Mouse (Mus musculus): Measurements from ENCODE around the gene Ptn. TPM values are rescaled to one million over a fixed set of nuclear protein-coding genes. Genes with fewer than 3 reads are reported as not detected.

Ptn gene
- polyA plus RNA-seq (2016; fragmentation: Nextera tagmentation; extraction: Ambion mirVana) = 282 and 283 TPM in 2 replicates

DNA sequence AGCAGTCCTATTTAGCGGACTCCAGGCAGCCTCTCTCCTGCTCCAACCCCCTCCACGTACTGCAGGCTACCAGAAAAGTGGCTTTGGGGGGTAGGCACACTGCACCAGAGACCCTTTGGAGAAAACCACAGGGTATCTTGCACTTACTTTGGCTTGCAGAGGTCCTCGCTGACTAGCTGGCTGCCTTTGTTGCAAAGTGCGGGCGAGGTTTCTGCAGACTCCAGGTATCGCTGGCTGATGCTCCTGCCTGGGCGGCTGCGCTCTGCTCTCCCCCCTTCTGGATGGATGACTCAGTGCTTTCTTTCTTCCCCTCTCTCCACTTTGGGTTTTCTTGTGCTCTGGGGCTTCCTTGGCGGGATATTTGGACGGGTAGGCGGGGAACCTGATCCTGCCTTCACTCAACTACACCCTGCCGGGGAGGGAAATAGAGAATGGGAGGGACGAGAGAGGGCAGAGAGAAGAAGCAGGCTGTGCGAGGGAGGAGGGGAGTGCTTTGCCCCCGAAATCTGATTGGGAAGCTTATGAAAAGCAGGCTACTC, at the start of gene Ptn:
Ptn (minus strand) TSS at position 474 of the 539 bp plus-strand sequence.
- Histone ChIP-seq H3K36me3 (peaks cover 6% of the 10 kb centered on the region; the same call in 1 of the 2 replicates), H3K27ac (ENCODE audit: poor library complexity, severe bottlenecking) (peak within 1 kb of the TSS; percentile 81), H3K27me3 (replicated peaks) (no peaks in the 10 kb centered on the region), H3K4me2 (peak within 1 kb of the TSS; percentile 86), H3K4me3 (peak within 1 kb of the TSS; percentile 64), H3K4me1 (replicated peaks) (peaks cover 23% of the 10 kb centered on the region), H3K9me3 (replicated peaks) (no peaks in the 10 kb centered on the region), H3K9ac (peak within 1 kb of the TSS; percentile 82)
- ATAC-seq (ENCODE audit: insufficient number of reproducible peaks, low FRiP score) = peak; percentile 57
- WGBS = 1% methylated on average over 15 of the region's 15 CpGs

DNA sequence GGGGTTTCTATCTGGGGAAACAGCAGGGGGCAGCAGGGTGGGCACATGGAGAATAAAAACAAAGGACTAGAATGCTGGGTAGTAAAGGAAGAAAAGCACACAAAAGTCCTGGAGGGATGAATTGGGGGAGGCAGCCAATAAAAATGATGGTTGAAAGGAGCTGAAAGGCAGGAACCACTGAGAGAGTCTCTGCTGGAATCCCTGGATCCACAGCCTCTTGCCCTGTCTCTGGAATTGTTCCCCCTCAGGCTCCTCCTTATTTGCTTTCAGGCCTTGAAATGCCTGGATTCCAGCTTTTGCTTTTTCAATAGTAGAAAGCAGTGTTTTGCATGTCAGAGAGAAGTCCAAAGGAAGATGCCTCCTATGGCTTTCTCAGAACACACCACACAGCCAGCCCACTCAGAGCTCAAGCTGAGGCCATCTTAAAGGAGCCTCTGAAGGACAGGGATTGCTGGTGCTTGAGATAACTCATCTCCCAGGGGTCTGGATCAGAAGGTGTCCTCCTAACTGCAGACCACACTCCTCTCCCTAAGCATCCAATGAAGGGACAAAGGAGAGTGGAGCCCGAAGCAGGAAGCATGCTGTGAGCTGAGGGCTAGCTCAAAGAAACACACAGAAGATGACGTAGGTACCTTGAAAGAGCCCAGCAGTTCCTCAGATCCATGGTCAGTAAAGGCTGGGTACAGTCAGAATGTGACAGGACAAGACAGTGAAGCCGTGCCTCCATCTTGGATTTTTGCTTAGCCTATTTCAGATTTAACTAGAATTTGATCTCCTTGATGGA, 48.4 kb upstream of the Ptn start:
- H3K27ac ChIP-seq (ENCODE audit: poor library complexity, severe bottlenecking) = no peak overlapping the region
- 79% methylated on average over 3 of the region's 3 CpGs for WGBS
- no peaks in the 10 kb centered on the region for H3K9me3 ChIP-seq (replicated peaks)

DNA sequence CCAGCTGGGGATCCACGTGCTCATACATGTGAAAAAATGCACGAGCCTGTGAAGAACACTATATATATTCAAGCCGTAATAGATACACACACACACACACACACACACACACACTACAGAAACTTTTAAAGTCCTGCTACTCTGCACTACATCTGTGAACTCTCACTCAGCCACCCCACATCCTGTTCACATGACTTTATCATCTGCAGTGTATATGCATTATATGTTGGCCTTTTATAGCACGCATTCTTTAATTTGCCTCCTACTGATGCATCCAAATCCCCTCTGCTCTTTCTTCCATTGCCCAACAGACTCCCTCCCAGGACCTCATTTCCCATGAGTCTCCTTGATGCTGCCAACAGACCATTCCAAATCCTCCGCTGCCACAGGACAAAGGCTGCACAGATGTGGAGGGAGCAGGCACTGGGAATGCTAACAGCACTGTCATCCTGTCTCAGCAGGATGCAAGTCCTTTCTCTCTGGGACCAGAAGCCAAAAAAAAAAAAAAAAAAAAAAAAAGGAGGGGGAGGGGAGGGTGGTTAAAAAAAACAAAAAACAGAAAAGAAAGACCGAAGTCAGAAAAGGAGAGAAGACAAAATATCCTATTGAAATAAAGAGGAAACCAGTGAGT, 47.7 kb upstream of the Ptn start:
- Histone ChIP-seq H3K27me3 (replicated peaks) (no peaks in the 10 kb centered on the region), H3K27ac (ENCODE audit: poor library complexity, severe bottlenecking) (no peak overlapping the region), H3K9me3 (replicated peaks) (no peaks in the 10 kb centered on the region), H3K4me3 (no peak overlapping the region), H3K4me2 (no peak overlapping the region), H3K9ac (no peak overlapping the region), H3K36me3 (no peaks in the 10 kb centered on the region), H3K4me1 (replicated peaks) (peaks cover 4% of the 10 kb centered on the region; the same call in 1 of the 2 replicates)
- ATAC-seq (ENCODE audit: insufficient number of reproducible peaks, low FRiP score) = no peak
- 59% methylated on average over 6 of the region's 6 CpGs for WGBS

More for the DNA sequence above, 48.4 kb upstream of the Ptn start:
- H3K4me3 ChIP-seq = no peak overlapping the region
- no peak overlapping the region for H3K9ac ChIP-seq
- H3K4me1 ChIP-seq (replicated peaks) = peaks cover 4% of the 10 kb centered on the region; the same call in 1 of the 2 replicates
- H3K4me2 ChIP-seq = no peak overlapping the region
- no peaks in the 10 kb centered on the region for H3K36me3 ChIP-seq
- no peaks in the 10 kb centered on the region for H3K27me3 ChIP-seq (replicated peaks)
- ATAC-seq (ENCODE audit: insufficient number of reproducible peaks, low FRiP score) = no peak

DNA sequence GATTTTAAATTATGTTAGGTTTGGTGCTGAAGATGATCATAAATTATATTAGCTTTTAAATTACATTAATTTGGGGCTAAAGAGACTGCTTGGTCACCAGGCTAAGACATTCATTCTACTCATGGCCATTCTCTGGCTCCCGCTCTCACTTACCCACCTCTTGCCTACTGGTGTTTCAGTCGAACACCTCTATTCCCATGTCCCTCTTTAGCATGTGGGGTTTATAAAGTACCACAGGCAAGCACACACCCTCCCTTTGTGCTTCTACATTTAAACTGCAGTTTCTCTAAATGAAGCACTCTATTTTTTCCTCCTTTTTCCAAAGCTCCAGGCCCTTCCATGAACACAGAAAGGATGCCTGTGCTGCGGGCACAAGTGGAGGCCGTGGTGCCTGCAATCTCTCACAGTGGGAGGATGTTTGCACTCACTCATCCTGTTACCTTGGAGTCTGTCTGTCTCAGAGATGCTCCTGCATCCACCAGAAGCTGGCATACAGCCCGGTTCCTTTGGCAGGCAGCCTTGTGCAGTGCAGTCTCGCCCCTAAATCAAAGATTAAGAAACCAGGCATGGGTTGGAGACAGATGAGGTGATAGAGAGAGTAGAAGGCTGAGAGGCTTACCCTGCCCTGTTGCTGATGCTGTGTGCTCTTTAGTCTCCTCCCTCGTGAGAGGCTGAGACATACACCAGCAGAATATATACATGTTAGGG, 40.6 kb upstream of the Ptn start:
- no peaks in the 10 kb centered on the region for H3K9me3 ChIP-seq (replicated peaks)
- no peak overlapping the region for H3K9ac ChIP-seq
- H3K4me1 ChIP-seq (replicated peaks) = no peaks in the 10 kb centered on the region
- H3K4me3 ChIP-seq = no peak overlapping the region
- no peak overlapping the region for H3K4me2 ChIP-seq
- no peak overlapping the region for H3K27ac ChIP-seq (ENCODE audit: poor library complexity, severe bottlenecking)
- H3K36me3 ChIP-seq = no peaks in the 10 kb centered on the region
- ATAC-seq (ENCODE audit: insufficient number of reproducible peaks, low FRiP score) = peak; percentile 72
- no peaks in the 10 kb centered on the region for H3K27me3 ChIP-seq (replicated peaks)
- WGBS = 56% methylated on average over 7 of the region's 7 CpGs

DNA sequence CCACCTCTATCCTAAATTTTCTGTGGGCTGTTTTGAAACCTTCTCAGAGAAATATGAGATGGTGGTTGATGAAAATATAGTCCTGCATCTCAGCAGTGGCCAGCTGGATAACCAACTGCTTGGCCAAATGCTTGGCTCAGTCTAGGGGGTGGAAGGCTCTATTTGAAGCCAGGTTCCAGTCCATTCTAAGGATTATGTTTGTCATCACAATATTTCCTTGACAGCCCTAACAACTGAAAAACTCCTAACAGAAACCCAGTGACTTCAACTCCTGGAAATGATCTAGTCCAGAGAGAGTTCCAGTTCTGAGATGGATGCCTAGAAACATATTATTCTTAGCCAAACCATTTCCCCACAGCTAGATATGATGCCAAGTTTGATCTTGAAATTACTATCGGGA, 35.3 kb upstream of the Ptn start:
- no peaks in the 10 kb centered on the region for H3K36me3 ChIP-seq
- peaks cover 13% of the 10 kb centered on the region; the same call in 1 of the 2 replicates for H3K4me1 ChIP-seq (replicated peaks)
- no peak overlapping the region for H3K4me2 ChIP-seq
- no peak overlapping the region for H3K4me3 ChIP-seq
- no peak overlapping the region for H3K9ac ChIP-seq
- ATAC-seq (ENCODE audit: insufficient number of reproducible peaks, low FRiP score) = no peak
- H3K27ac ChIP-seq (ENCODE audit: poor library complexity, severe bottlenecking) = no peak overlapping the region
- H3K9me3 ChIP-seq (replicated peaks) = no peaks in the 10 kb centered on the region
- no peaks in the 10 kb centered on the region for H3K27me3 ChIP-seq (replicated peaks)
- WGBS = 56% methylated on average over 1 of the region's 1 CpGs

DNA sequence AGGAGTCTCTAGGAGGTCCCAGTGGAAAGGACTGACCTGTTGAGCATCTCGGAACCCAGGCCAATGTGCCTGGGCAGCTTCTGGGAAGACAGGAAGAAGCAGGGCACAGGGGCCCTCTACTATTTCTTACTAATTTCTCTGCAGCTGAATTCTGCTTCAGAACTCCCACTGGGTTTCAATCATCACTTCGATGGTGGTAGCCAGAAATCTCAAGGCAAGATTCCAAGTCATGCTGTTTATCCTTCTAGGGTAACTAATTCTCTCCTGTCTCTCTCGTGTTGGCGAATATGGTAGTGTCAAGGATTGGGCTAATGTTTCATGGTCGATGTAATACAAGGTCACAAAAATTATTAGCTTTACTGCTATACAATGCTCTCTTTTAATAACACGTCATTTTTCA, 34.2 kb upstream of the Ptn start:
- H3K4me3 ChIP-seq = no peak overlapping the region
- ATAC-seq (ENCODE audit: insufficient number of reproducible peaks, low FRiP score) = no peak
- peaks cover 13% of the 10 kb centered on the region; the same call in 1 of the 2 replicates for H3K4me1 ChIP-seq (replicated peaks)
- no peak overlapping the region for H3K27ac ChIP-seq (ENCODE audit: poor library complexity, severe bottlenecking)
- H3K4me2 ChIP-seq = no peak overlapping the region
- 68% methylated on average over 6 of the region's 6 CpGs for WGBS
- no peaks in the 10 kb centered on the region for H3K36me3 ChIP-seq
- no peaks in the 10 kb centered on the region for H3K9me3 ChIP-seq (replicated peaks)
- H3K9ac ChIP-seq = no peak overlapping the region
- H3K27me3 ChIP-seq (replicated peaks) = no peaks in the 10 kb centered on the region

DNA sequence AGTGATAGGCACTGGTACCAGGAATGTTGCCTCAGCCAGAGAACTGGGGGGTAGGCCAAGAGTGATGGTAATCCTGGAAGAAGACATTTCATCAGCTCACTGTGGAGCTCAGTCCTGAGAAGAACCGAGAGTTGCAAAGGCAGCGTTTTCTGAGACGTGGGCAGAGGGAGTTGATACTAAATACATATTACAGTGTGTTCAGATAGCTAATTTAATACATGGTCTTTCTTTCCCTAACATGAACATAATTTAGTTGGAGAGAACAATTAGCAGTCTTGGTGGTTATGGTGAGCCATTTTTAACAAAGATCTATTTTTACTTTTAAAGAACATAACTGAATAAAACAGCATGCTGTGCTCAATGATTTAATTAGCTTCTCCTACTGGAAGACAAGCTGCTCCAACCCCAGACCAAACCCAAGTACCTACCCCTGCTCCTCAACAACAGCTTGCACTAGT, 33.0 kb upstream of the Ptn start:
- Histone ChIP-seq H3K27ac (ENCODE audit: poor library complexity, severe bottlenecking) (no peak overlapping the region), H3K4me3 (no peak overlapping the region), H3K27me3 (replicated peaks) (no peaks in the 10 kb centered on the region), H3K4me2 (no peak overlapping the region), H3K9me3 (replicated peaks) (no peaks in the 10 kb centered on the region), H3K36me3 (no peaks in the 10 kb centered on the region), H3K9ac (no peak overlapping the region), H3K4me1 (replicated peaks) (peaks cover 13% of the 10 kb centered on the region; the same call in 1 of the 2 replicates)
- WGBS = 63% methylated on average over 3 of the region's 3 CpGs
- no peak for ATAC-seq (ENCODE audit: insufficient number of reproducible peaks, low FRiP score)

DNA sequence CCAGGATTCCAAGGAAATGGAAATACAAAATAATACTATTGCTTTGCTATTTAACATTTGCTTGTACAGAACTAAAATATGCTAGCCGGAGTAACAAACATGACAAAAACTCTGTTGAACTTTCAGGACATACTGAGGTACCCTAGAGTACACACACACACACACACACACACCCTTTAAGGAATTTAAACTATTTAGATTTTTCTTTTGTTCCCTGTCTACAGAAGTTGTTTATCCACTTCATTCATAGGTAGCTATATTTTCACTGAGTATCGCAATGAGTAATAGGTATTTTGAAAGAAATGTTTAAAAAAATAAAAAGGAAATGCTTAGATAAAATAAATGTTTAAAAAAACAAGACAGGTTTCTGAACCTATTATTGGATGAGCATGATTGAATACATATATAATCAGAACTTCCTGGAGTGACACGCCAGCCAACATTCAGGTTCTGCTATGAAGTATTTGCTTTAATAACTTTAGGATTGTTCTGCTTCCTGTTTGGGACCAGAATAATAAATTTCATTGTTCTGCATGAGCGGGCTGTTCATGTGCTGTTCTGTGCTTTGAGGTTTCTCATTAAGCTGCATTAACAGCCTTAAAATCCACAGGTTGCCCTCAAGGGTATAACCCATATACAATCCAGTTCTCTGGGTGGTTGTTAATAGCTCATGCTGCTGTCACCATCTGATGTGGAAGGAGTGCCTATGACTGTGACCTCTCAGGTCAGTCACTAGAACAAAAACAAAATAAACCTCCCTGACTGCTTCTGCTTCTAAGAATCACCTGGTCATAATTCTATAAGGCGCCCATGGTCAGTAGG, 32.3 kb upstream of the Ptn start:
- no peak overlapping the region for H3K4me2 ChIP-seq
- peaks cover 13% of the 10 kb centered on the region; the same call in 1 of the 2 replicates for H3K4me1 ChIP-seq (replicated peaks)
- H3K9me3 ChIP-seq (replicated peaks) = no peaks in the 10 kb centered on the region
- no peaks in the 10 kb centered on the region for H3K27me3 ChIP-seq (replicated peaks)
- ATAC-seq (ENCODE audit: insufficient number of reproducible peaks, low FRiP score) = no peak
- no peaks in the 10 kb centered on the region for H3K36me3 ChIP-seq
- no peak overlapping the region for H3K9ac ChIP-seq
- no peak overlapping the region for H3K4me3 ChIP-seq
- WGBS = 77% methylated on average over 5 of the region's 5 CpGs
- H3K27ac ChIP-seq (ENCODE audit: poor library complexity, severe bottlenecking) = no peak overlapping the region

DNA sequence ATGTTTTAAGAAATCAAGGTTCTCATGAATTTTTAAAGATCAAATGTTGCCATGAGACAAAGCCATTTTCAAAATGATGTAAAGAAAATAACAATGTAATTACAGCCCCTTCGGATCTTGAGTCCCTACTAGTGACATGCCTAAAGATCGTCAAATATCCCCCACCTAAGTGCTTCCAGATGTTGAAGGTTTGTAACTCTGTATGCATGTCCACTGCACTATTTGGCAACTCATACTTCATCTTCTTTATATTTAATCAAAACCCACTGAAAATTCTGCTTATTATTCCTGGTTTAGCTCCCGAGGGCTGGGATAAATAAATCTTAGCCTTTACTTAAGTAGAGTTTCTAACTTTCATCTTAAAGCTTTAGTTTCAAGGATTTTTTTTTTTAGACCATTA, 31.7 kb upstream of the Ptn start:
- Histone ChIP-seq H3K4me2 (no peak overlapping the region), H3K4me3 (no peak overlapping the region), H3K9me3 (replicated peaks) (no peaks in the 10 kb centered on the region), H3K27ac (ENCODE audit: poor library complexity, severe bottlenecking) (no peak overlapping the region), H3K9ac (no peak overlapping the region), H3K27me3 (replicated peaks) (no peaks in the 10 kb centered on the region), H3K36me3 (no peaks in the 10 kb centered on the region), H3K4me1 (replicated peaks) (peaks cover 13% of the 10 kb centered on the region; the same call in 1 of the 2 replicates)
- ATAC-seq (ENCODE audit: insufficient number of reproducible peaks, low FRiP score) = no peak
- WGBS = 58% methylated on average over 3 of the region's 3 CpGs

DNA sequence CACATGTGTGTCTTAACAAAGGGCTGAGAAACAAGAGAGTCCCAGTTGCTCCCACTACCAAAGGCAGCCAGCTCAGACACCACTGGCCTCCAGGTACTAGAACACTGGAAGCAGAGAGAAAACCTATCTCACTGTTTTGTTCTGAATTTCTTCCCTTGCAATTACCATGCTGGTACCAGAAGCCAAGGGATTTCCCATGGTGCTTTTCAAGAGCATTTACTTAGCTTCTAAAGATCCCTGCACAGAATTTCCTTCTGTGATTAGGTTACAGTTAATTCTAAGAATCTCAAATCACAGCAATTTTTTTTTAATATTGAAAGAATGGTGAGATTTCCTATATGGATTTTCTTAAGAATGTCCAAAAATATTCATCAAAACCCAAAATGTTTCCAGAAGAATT, 31.2 kb upstream of the Ptn start:
- H3K4me3 ChIP-seq = no peak overlapping the region
- no peaks in the 10 kb centered on the region for H3K9me3 ChIP-seq (replicated peaks)
- no peaks in the 10 kb centered on the region for H3K27me3 ChIP-seq (replicated peaks)
- H3K4me1 ChIP-seq (replicated peaks) = peaks cover 13% of the 10 kb centered on the region; the same call in 1 of the 2 replicates
- H3K27ac ChIP-seq (ENCODE audit: poor library complexity, severe bottlenecking) = no peak overlapping the region
- no peak overlapping the region for H3K4me2 ChIP-seq
- no peak overlapping the region for H3K9ac ChIP-seq
- ATAC-seq (ENCODE audit: insufficient number of reproducible peaks, low FRiP score) = no peak
- H3K36me3 ChIP-seq = no peaks in the 10 kb centered on the region

Data from heart, embryonic 12.5 days (tissue).